Mouse (Mus musculus) granulocyte monocyte progenitor cell, adult 5-6 weeks (primary cell): ENCODE measurements at regions not wholly inside any gene's neighbourhood (a gene's known extent, or its start where the extent isn't known, plus 50 kb on each side); places are given as distances from the start of the nearest gene placed in this dataset.
A peak's percentile ranks its signal among the peaks of the same experiment; 100 is the strongest.

Experiments used
- ATAC-seq: replicated peaks from 2 replicates; pipeline ENCODE4 v1.8.0; 2016; ENCODE audit warnings: mild to moderate bottlenecking, moderate TSS enrichment, inconsistent platforms; ENCODE audit not compliant: poor library complexity, severe bottlenecking

GRCm38 (mm10) chr8:79522040-79522439 is 117.4 kb upstream of the Otud4 start:
- no peak for ATAC-seq

DNA sequence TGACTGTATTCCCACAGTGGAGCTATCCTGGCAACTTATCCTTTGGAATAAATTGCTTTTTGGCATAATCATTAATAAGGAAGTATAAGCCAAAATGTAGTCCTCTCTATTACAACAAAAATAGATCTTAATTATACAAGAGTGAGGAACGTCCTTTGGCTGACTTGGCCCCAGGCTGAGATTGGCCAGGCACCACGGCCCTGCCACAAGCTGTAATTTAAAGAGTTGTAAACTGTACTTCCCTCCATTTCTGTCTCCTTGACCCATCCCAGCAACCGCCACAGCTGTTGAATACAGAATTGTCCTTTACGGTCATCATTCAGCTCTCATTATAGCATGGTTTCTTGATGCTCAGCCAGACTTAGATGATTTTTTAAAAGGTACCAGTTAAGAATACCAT is 119.6 kb upstream of the Smad1 start:
- ATAC-seq = no peak

DNA sequence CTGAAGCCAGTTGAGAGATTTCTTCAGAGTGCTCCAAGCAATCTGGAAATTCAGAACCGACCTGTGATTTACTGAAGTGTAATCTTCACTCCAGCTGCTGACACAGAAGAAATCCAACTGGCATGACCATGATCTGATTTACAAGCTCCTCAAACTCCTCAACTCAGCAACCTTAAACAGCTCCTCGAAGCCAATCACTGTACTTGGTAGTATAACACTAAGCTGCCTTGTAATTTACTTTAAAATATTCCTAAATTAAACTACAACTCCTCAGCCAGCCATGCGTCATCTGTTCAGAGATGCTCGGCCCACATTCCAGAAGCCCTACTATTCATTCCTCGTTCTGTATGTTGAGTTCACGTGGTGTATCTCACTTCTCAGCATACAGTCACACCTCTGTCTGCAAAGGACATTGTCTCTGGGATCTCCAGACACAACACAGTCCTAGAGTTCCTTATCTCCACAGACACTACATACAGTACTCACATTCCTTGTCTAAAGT is 116.0 kb upstream of the Smad1 start:
- no peak for ATAC-seq

- ATAC-seq = no peak
Observed at GRCm38 (mm10) chr8:79514655-79515278, 115.4 kb upstream of the Smad1 start.

DNA sequence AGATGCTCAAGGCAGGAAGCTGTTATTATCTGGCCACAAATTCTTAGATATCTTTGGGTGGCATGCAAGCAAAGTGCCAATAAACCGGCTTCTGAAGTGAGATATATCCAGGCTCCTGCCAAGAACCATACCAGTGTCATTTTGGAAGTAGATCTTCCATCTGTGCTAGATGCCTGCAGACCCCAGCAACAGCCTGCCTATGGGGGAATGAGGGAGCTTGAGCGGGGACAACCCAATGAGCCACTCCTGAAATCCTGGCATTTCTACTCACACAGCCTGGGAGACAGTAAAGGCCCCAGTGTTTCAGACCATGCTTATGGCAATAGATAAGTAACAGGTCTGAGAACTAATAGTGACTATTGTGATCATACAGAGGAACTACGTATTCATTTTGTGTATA is 109.3 kb upstream of the Smad1 start:
- no peak for ATAC-seq

- ATAC-seq = no peak
Observed at GRCm38 (mm10) chr8:79505381-79505780, 106.1 kb upstream of the Smad1 start.

GRCm38 (mm10) chr8:79503906-79504305 is 104.6 kb upstream of the Smad1 start:
- ATAC-seq = no peak

DNA sequence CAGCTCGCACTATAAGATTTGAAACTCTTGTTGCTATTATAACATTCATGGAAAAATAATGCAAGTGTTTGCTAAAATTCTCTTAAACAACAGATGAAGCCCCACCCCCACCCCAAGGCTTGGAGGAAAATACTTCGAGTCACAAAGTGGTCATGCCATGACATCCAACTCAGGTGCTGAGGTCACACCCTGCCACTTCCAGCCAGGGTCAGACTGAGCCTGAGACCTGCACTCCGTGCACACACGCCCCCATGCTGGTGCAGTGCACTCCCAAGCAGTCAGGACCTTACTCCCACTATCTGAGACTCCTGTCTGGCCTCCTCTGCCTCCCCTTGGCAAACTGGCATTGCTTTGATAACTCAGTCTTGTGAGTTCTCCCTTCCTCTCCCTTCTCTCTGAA is 102.7 kb upstream of the Smad1 start:
- ATAC-seq = no peak

- ATAC-seq = no peak
Observed at GRCm38 (mm10) chr8:79501238-79501637, 101.9 kb upstream of the Smad1 start.

DNA sequence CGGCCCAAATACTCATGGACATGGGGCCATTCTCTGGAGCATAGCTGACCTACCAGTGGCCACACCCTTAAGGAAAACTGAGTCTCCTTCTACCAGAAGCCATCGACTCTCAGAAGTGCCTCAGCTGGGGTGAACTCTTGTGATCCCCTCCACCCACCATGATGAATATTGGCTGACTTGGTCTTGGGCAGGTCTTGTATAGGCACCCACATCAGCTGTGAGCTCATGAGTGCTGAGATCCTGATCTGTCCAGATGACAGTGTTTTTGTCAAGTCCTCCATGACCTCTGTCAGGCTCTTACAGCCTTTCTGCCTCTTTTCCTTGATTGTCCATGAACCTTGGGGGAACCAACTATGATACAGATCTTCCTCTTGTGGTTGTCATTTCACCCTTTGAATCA is 99.9 kb upstream of the Smad1 start:
- ATAC-seq = no peak

GRCm38 (mm10) chr8:79498611-79499010 is 99.3 kb upstream of the Smad1 start:
- peak; percentile 90 for ATAC-seq

DNA sequence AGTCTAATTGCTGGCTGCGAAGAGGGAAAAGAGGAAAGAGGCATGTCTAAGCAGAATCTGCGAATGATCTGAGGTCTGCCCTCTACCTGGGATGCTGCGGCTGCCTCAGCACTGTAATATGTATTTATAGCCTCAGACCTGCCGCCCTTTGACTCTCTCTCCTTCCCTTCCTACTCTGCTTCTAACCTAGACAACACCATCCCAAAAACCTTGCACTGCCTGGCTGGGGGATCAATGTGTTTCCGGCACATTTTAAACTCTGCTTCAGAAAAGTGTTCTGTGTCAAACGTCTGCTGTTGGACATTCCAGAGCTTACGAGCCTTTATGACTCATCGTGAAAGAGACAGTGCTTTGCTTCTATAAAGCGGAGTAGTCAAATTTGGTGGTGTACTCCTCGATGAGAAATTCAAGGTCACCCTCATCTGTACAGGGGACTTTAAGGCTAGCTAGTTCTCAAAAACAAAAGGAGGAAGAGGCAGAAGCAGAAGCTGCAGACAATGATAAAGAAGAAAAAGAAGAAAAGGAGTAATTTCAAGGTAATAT is 91.9 kb upstream of the Smad1 start:
- ATAC-seq = no peak

GRCm38 (mm10) chr8:79490739-79491138 is 91.4 kb upstream of the Smad1 start:
- no peak for ATAC-seq

DNA sequence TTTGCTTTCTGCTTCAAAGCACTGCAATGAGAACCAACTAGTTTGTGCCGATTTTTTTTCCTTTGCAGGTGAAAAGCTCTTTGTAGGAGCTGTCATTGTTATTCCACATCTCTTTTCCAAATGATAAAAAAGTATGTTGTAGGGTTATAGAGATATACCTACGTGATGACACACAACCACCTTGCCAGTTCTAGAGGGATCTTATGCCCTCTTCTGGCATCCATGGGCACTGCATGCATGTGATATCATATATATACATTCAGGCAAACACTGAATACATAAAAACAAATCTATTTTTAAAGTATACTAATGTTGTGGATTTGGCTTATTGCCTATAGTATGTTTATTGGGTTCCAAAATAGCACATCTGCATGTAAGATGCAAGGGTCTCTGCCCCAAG is 89.5 kb upstream of the Smad1 start:
- ATAC-seq = peak; percentile 77

DNA sequence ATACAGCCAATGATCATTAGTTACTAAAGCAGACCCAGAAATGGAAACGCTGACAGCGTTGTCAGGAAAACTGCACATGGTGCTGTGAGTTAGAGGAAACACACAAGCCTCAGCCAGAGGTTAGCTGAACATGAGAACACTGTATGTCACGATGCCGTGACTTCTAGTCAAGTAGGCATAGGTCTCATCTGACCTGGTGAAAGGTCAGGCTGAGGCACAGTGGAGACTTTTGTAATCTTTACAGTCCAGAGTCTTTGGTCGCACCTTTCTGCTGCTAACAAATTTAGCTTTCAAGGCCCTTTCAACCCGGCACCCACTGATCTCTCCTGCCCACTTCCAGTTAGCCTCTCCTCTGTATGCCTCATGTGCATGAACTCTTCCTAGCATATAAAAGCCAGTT is 88.3 kb upstream of the Smad1 start:
- no peak for ATAC-seq

DNA sequence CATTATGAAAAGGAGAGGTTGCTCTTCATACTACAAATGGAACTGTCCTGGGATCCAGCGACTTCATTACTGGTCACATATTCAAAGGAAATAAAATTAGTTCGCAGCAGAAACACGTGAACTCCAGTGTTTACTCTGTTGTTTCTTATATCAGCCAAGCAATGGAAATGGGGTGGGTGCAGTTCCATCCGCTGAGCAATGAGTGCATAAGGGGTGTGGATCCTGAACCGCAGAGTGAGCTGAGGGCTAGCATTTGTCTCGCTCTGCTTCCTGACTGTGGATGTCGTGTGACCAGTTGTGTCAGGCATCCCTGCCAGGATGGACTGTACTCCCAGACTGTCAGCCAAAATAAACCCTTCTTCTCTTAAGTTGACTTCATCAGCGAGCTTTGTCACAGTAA is 80.0 kb upstream of the Smad1 start:
- no peak for ATAC-seq

DNA sequence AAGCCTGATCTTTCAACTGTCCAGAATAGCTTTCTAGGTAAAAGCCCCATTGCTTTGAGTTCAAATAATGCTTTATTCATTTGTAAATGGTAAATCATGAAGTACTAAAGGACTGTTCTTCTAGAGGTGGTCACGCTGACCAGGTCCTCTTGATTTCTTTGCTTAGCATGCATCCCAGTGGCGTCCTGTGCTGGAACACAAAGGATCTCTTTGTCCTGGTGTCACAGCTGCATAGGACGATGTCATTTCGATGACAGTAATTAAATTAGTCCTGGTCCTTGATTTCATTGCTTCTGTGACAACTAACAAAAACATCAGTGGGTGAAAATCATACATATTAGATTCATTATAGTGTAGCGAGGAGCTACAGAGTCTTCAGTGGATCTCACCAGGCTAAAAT is 76.7 kb upstream of the Smad1 start:
- ATAC-seq = no peak

DNA sequence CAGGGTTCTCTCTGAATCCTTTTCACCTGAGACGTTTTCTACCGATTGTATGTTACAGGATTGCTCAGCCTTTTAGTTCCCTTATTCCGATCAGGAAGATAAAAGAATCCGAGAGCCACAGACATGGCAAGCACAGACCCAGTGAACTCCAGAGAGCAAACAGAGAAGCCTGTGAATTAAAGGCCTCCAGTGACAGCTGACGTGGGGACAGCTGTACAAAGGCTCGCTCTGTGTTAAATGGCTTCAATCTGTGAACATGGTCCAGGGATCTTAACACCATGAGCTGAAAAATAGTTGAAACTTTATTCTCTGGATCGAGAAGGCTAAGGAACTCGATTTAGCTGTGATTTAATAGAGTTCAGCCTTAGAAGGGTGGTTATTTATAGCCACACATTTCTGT is 75.4 kb upstream of the Smad1 start:
- no peak for ATAC-seq

GRCm38 (mm10) chr8:79452101-79452500 is 52.8 kb upstream of the Smad1 start:
- no peak for ATAC-seq

DNA sequence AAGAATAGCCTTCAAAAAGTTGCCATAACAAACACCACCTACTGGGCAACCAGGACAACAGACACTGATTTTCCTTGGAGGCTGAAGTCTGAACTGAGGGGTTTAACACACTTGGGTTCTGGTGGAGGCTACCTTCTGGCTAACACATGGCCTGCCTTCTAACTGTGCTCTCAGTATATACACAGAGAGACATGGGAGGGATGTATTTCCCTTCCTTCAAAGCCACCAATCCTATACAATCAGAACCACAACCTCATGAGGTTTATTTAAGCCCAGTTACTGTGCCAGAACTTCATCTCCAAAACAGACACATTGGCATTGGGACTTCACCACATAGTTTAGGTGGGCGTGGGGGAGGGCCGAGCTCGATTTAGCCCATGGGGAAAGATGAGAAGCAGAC is 50.1 kb upstream of the Smad1 start:
- ATAC-seq = no peak
